Mouse (Mus musculus): ENCODE data around the gene Sbf2.
"Not testable (repeated sequence)": the region's sequence is repeated elsewhere in the genome, so short reads cannot be mapped to it uniquely, and the experiment has no call there.

Sbf2 gene

DNA sequence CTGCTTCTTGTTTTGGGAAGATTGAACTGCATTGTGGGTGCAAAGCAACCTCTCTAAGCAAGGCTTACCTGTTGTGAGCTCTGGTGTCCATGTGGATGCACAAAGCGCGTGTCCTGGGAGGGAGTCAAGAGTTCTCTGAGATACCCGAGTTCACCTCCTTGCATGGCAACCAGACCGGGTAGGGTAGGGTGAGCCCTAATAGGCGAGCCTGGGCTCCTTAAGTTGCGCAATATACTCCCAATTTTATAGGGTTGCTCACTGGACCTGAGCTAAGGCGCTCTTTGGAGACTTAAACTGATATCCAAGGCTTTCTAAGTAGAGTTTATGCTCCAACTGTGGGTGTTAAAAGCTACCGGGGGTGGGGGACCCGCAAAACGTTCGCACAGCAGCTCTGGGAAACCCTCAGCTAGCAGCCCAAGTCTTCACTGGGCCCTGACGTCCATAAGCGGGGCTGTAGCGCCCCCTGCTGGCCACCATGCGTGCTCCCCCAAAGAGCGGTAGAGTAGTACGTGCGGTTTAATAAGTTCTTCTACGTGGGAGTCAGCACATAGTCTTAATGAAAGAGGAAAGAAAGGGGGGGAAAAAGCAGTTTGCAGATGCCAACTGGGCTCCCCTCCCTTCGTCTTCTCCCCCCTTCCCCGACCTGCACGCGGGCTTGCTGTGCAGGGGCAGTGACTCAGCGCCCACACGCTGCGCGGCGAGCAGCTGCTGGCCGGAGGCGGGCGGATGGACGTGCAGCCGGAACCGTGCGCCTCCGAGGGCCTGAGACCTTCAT is 15.4 kb upstream of the Sbf2 start:
- DNase-seq (ENCODE audit: low spot score): peak; percentile 91

DNA sequence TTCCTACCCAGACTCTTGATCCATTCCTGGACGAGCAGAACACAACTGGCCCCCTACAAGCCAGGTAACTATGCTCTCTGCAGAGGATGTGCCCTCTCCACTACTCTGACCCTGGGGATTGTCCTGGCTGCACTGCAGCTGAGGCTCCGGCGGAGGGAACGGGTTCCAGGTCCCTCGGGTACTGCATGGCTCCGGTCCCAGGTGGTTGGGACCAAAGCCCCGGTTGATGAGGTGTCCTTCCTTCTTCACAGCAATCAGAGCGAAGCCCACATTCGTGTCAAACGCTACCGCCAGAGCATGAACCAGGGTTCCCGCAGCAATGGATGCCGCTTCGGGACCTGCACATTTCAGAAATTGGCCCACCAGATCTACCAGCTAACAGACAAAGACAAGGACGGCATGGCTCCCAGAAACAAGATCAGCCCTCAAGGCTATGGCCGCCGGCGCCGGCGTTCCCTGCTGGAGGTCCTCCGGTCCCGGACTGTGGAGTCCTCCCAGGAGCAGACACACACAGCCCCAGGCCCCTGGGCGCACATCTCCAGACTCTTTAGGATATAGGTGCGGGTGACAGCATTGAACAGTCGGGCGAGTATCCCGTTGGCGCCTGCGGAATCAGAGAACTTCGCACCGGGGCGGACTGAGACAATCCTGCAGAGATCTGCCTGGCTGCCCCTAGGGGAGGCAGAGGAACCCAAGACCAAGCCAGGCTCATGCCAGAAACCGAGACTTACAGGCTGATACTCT is 14.1 kb upstream of the Sbf2 start:
- DNase-seq (ENCODE audit: low spot score): peak; percentile 59

DNA sequence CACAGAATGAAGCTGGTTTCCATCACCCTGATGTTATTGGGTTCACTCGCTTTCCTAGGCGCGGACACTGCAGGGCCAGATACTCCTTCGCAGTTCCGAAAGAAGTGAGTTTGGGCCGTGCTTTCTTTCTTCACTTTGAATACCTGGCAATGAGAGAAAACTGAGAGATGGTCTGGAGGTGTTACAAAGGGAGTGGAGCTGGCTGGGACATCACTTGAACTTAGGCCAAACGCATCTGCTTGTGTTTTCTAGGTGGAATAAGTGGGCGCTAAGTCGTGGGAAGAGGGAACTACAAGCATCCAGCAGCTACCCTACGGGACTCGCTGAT is 13.5 kb upstream of the Sbf2 start:
- DNase-seq (ENCODE audit: low spot score): no peak

DNA sequence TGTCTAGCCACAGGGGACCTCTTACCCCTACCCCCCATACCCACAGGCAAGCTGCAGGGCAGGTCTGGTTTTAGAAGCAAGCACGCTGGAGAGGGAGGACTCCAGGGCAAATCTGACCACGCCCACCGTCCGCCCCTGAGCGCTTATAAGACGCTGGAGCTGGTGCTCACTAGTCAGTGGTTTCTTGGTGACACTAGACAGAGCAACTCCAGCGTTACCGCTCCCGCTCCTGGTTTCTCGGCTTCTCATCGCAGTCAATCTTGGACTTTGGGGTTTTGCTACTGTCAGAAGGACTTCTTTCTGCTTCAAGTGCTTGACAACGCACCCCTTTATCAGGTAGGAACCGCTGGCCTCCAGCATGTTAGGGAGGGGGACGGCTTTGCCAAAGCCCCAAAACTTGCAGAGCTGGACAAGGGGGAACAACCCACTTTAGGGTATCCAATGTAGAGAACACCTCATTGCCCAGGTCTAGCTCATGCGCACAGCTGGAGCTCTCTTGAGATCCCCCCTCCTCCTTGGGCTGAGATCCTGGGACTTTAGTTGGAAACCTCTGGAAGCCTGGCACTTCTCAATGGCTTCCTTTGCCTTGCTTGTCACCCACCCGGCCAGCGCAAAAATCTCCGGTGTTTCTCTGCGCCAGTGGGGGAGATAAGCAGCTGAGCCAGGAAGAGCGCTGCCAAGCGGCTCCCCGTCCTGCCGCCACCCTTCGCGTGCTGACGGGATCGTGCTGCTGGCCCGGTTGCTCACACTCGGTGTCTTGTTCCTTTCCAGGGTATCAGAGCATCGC is 13.0 kb upstream of the Sbf2 start, which contains the start of gene Adm:
Gene Adm, plus strand, starts transcription at position 176 of the 787 bp plus-strand sequence.
- peak; percentile 86 for DNase-seq (ENCODE audit: low spot score)

DNA sequence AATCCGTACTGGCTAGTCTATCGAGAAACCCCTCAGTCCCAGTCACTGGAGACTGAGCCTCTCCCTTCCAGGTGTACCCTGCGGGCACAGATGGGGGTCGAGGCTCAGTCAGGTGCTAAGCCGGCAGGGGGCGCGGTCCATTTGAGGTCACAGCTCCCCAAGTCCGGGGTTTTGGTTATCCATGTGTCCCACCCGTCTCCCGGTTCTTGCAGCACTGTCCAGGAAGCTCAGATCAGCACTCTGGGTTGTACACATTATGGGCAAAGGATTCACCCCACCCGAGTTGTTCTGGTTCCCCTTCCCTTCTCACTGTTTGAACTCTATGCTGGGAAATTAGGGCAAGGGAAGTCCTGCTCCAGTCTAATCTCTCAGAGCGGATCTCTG is 12.4 kb upstream of the Sbf2 start:
- DNase-seq (ENCODE audit: low spot score): peak; percentile 64

DNA sequence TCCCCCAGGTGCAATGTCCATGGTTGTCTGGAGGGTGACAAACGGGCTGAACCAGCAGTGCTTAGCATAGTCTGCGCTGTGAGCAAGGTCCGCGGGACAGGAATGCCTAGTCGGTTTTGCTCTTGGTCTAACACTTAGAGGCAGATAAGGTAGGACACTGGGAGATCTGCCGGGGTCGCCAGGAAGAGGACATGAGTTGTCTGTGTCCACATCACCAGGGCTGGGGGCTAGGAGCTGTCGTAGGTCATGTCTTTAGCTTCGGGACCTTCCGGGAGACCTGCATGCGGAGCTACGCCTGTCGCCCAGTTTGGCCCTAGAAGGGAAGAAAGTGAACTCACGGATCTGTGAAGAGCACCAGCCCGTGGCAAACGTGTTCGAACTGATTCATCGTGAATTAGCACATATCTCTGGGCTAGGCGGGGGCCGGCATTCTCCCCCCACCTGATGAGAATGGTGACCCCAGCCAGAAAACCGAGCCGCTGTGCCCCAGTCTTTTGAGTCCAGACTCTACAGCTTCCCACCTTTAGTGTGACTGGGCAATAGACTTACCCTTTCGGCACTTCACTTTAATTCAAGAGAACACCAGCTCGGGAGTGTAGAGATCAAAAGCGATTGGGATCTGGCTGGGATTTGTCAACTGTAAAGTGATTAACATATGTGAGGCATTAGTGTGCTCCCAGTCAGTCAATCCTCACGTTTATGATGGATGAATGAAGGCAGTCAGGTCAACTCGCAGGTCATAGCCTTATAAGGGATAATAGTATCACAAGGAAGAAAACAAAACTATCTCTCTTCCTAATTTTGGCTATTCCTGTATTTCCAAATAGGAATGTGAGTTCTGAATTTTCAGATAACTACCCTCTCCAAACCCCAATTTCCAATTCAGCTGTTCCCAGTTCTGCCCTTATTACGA is 11.7 kb upstream of the Sbf2 start:
- DNase-seq (ENCODE audit: low spot score): peak; percentile 42

DNA sequence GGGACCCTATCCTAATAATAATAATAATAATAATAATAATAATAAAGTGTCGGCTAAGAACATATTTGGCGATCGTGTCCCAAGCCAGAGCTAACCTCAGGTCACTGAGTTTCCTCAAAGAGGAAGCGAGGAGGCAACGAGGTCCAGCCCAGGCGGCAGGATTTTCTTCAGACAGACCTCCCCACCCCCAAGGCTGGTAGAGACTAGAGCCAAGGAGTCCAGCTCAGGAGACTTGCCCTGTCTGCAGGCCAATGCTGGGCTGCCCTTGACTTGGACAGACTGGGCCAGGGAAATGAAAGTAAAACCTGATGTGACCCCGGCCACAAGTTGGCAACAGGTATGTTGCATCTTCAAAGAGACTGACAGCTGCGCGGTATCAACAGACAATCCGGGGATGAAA is 10.8 kb upstream of the Sbf2 start:
- DNase-seq (ENCODE audit: low spot score): no peak

DNA sequence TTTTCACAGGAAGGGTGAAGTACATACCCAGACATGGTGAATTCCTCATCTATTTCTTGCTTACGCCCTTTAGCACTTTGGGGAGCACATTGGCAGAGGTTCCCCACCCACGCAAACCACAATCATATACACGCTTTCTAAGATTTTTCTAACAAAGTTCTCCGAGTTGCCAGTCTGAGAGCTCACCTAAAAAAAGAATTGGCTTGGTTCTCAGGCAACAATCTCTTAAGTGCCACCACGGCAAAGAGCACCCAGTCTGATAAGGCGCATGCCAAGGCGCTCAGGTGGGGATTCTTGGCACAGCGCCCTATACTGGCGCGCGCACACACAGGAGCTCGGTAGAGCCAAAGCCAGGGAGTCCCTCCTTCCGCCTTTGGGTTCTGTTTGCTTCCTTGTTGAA is 10.2 kb upstream of the Sbf2 start:
- no peak for DNase-seq (ENCODE audit: low spot score)

DNA sequence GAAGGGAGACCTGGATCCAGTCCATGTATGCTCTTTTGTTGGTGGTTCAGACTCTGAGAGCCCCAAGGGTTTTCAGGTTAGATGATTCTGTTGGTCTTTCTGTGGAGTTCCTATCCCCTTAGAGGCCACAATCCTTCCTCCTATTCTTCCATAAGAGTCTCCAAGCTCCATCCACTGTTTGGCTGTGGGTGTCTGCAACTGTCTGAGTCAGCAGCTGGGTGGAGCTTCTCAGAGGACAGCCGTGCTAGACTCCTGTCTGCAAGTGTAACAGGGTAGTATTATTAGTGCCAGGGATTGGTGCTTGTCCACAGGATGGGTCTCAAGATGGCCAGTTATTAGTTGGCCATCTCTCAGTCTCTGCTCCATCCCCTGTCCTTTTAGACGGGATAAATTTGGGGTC is 9.3 kb upstream of the Sbf2 start:
- no peak for DNase-seq (ENCODE audit: low spot score)

DNA sequence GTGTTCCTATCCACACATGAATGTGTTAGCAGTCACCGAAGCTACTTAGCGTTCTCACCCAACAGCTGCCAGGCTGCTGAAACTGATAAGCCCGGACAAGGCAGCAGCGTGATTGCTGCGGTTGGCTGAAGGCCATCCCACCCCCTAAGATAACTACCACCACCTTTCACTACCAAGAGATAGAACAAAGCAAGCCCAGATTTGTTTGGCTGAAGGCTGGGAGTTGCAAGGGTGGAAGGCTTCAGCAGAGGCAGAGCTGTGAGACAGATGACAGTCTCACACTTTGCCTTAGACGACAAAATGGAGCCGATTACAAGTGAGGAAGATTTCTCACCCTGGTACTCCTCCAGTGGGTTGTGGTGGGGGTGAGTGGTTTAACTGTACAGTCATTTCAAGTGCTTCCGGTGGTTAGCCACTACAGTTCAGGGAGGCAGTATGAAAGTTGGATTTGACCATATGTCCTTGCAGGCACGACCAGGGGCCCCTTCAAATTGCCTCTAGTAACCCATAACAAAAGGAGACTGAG is 4.4 kb upstream of the Sbf2 start:
- DNase-seq (ENCODE audit: low spot score): no peak

DNA sequence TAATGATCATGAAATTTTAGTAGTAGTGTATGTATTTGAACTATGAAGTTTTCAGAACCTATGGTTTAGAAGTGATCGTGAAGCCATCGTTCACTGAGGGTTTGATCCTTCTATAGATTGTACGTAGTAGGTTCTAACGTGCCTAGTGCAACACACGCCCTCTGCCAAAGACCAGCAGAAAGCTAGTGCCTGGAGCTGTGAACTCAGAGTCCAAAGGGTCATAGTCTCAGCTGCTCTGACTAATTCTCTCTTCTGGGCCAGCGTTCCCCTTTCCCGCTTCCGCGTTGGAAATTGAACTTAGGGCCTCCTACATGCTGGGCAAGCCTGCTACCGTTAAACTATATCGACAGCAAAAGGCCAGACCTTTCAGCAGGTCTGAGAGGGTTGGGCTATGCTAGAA is 1.1 kb upstream of the Sbf2 start:
- no peak for DNase-seq (ENCODE audit: low spot score)

DNA sequence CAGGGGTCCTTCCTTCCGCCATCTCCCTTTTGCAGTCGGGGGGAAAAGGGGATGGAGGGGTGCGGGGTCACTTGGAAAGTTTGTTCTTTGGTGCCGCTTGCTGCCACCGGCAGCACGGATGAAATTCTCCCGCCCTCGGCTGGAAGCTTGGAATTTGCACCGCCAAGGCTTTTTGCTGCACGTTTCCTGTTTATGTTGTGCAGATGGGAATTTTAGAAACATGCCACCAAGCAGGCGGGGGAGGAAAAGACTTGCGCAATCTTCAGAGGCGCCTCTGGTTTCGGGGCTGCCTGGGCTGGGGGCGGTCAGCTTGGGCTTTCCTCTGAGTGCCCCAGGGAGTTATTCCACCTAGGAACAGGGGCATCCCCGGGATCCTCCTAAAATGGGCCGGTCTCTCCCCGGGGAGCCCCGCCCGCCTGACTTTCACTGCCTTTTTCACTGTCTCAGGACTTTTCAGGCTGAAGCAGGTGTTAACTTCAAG is 469 bp upstream of the Sbf2 start:
- peak; percentile 74 for DNase-seq (ENCODE audit: low spot score)

DNA sequence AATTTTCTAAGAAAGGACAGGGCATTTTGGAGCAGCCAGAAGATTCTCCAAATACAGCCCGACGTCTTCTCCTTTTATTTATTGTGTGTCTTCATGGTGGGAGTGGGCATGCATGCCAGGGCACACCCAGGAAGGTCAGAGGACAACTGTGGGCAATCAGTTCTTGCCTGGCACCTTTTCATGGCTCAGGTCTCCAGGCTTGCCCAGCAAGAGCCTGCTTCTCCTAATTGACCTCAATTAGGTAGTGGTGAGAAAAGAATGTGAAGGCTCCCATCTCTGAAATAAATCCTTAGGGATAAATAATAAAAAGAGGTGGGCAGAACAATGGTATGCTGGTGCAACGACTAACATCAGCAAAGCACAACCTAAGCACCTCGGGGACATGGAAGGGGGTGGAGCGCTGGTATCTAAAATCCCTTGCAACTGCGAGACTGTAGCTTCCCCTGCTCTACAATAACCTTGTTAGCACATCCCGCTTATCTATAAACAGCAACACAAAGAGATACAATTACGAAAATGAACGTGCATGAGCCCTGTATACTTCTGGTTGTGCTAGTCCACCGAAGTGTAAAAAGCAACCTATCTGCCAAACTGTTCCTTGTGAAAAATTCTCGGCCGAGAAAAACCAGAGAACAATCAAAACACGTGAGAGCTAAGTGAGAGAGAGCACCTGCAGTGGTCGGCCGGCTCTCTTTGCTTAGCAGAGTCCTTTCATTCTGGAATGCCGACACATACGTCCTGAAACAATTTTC is 1.2 kb downstream of the Sbf2 start:
- no peak for DNase-seq (ENCODE audit: low spot score)

DNA sequence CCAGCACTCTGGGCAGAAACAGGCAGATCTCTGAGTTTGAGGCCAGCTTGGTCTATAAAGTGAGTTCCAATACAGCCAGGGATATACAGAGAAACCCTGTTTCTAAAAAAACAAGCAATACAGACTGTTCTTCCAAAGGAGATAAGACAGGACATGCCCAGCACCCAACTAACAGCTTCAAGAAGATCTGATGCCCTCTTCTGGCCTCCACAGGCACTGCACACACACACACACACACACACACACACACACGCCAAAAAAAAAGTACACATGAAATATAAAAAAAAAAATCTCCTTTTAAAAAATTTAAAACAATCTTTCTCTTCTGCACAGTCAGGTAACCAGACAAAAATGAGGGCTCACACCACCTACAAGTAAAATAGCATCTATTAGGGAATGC is 7.8 kb downstream of the Sbf2 start:
- DNase-seq (ENCODE audit: low spot score): no peak

DNA sequence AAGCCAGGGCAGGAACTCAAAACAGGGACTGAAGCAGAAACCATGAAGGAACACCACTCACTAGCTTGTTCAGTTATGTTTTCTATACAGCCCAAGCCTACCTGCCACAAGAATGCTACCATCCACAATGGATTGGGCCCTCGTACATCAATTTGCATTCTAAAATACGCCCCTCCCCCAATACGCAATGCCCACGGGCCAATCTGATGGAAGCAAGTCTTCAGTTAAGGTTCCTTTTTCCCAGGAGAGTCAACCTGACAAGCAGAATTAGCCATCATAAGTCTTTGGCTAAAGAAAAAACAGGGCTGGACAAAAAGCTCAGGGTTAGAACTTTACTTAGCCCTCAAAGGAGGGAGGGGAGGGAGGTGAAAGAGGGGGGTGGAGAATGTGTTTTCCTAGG is 9.2 kb downstream of the Sbf2 start:
- no peak for DNase-seq (ENCODE audit: low spot score)

DNA sequence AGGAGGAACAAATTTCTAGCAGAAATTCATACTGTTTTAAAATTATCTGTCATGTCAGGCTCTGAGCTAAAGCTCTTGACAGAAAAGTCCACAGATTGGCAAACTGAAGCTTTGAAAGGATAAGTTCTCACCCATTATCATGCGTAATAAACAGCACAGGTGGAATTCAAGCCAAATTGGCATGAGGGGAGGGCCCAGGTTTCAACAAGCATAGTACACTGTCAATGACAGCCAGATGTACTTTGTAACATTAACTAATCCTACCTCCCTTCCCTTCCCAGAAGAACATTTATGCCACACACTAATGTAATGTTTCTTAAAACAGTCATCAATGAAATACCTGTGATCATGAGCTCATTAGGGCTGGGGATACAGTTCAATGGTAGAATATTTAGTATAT is 17.6 kb downstream of the Sbf2 start:
- no peak for DNase-seq (ENCODE audit: low spot score)

DNA sequence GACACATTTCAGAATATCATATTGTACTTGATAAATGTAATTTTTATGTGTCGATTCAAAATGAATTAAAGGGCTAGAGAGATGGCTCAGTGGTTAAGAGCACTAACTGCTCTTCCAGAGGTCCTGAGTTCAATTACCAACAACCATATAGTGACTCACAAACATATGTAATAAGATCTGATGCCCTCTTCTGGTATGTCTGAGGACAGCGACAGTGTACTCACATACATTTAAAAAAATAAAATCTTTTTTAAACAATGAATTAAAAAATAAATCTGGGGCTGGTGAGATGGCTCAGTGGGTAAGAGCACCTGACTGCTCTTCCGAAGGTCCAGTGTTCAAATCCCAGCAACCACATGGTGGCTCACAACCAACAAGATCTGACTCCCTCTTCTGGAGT is 20.7 kb downstream of the Sbf2 start:
- not testable (repeated sequence) for DNase-seq (ENCODE audit: low spot score)

DNA sequence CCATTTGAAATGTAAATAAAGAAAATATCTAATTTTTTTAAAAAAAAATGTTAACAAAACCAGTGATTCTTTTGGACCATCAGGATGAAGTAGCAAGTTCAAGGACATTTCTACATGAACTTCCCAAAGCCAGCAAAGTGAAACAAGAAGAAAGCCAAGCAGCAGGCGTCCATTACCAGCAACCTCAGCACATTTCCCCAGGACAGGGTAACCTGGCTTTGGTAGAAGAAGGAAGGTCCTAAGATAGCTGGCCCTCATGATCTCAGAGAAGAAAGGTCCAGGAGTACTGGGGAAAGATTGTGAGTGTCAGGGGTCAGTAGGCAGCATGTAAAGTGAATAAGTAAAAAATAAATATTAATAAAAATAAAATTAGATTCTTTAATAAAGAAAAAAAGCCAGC is 27.0 kb downstream of the Sbf2 start:
- DNase-seq (ENCODE audit: low spot score): no peak

DNA sequence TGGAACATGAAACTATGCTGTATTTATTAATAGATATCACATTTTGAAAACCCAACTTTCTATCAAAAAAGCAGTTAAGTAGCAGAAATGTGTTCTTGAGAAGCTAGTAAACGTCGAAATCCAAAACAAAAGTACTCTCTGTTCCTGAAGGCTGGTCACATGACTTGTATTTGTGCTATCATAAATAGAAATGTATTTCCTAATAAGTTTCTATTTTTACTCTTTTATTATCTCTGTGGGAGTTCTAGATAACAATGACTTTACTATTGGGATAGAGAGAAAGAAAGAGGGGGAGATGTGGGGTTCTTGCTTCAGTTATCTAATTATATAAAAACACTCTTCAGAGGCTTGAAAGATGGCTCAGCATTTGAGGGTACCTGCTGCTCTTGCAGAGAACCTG is 29.5 kb downstream of the Sbf2 start:
- DNase-seq (ENCODE audit: low spot score): no peak

DNA sequence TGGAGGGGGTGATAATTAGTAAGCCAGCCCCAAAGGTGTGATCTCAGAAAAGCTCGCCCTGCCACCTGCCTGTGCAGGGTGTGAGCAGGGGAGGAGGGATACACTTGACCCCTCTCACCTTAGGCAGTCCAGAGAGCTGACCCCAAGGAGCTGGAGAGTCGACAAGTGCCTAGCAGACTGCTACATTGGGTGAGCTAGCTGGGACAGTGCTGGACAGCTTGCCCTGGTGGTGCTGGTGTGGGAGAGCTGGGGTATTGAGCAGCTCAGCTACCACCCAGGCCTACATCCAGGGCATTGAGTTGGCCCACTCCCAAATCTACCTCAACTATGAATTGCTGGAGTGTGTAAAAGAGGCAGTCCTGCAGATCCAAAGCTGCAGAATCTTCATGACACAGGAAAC is 30.6 kb downstream of the Sbf2 start:
- DNase-seq (ENCODE audit: low spot score): no peak

DNA sequence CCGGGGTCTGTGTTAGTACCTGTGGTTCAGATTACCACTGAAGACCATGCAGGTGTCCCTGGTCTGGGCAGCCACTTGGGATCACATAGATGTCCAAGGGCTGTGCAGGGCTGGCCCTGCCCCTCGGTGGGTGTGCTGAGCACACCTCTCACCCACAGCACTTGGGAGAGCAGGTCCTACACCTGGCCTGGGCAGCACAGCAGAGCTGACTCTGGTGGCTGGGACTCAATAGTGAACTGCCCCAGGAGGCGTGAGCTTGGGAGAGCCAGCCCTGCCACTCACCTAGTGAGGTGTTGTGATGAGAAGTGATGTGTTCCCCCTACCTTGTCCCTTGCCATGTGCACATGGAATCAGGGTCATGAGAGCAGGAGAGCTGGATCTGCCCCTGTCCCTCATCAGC is 31.0 kb downstream of the Sbf2 start:
- no peak for DNase-seq (ENCODE audit: low spot score)

Measured in testis, postnatal 10 days (tissue).